Comparison of ENCODE assay signal across 7 mouse cellular contexts in genomic region chr13:62255226-62255625, GRCm38 (mm10).
A peak's percentile ranks its signal among the peaks of the same experiment; 100 is the strongest.
DNase-seq lines count a peak whose midpoint lies in the region; TF ChIP-seq lines count a peak whose summit lies in the region.
"Not testable (repeated sequence)": the region's sequence is repeated elsewhere in the genome, so short reads cannot be mapped to it uniquely, and the experiment has no call there.

No protein-coding gene starts in this region.

- TF ChIP-seq EP300 in ES-Bruce4 (IDR thresholded peaks at IDR 0.05; ENCODE audit: insufficient read depth, low read depth, low read length): not testable (repeated sequence)

- H3K27me3 ChIP-seq in E14TG2a.4 (ENCODE audit: insufficient read depth, low read length); ES-Bruce4 (ENCODE audit: control insufficient read depth, insufficient read depth, low read length, poor library complexity, severe bottlenecking): not testable (repeated sequence)

- H3K27ac ChIP-seq in ES-Bruce4 (ENCODE audit: insufficient read depth, low read length); ES-E14 (ENCODE audit: insufficient read depth, low read depth, low read length, poor library complexity, severe bottlenecking): not testable (repeated sequence)

- TF ChIP-seq CTCF in E14TG2a.4 (conservative IDR thresholded peaks at IDR 0.05; ENCODE audit: low read length); ES-Bruce4 (IDR thresholded peaks at IDR 0.05; ENCODE audit: low read depth, low read length): not testable (repeated sequence)

- H3K9ac ChIP-seq in ES-Bruce4 (ENCODE audit: low read depth, poor library complexity, severe bottlenecking): not testable (repeated sequence)
- peak overlapping the region; percentile 66; the same call in 1 of the 2 replicates for H3K9ac ChIP-seq in ES-E14 (ENCODE audit: insufficient read depth, low read depth, low read length, poor library complexity, severe bottlenecking)

- not testable (repeated sequence) for H3K9me3 ChIP-seq in E14TG2a.4 (ENCODE audit: low read length); ES-Bruce4 (replicated peaks; ENCODE audit: control insufficient read depth, insufficient read depth, low read length, poor library complexity, severe bottlenecking); ES-E14 (ENCODE audit: control insufficient read depth, insufficient read depth, low read depth, low read length)

- in situ Hi-C loops in ES-E14 (cut with MboI; ENCODE audit: low sequenced_read_pairs in 2 of 2, unreplicated experiment in 2 of 2): not testable (repeated sequence)

- not testable (repeated sequence) for H3K36me3 ChIP-seq in E14TG2a.4 (ENCODE audit: insufficient read depth, low read length); ES-Bruce4 (ENCODE audit: control insufficient read depth, insufficient read depth, low read length, poor library complexity, severe bottlenecking); ES-E14 (ENCODE audit: control insufficient read depth, insufficient read depth, low read length, poor library complexity, severe bottlenecking)

- TF ChIP-seq POLR2A in ES-Bruce4 (IDR thresholded peaks at IDR 0.05; ENCODE audit: insufficient read depth, low read length): not testable (repeated sequence)

- peak overlapping the region; percentile 83 for H3K4me3 ChIP-seq in E14TG2a.4 (replicated peaks; ENCODE audit: low read length)
- H3K4me3 ChIP-seq in ES-Bruce4 (ENCODE audit: low read depth, low read length): peak overlapping the region; percentile 76
- H3K4me3 ChIP-seq in ES-E14 (ENCODE audit: insufficient read depth in 1 of 2, low read depth in 1 of 2, low read length in 2 of 2, poor library complexity in 1 of 2, severe bottlenecking in 1 of 2): peak overlapping the region; percentile 85 to 91

- peak; percentile 13 for DNase-seq in 3134 (ENCODE audit: extremely low read depth, insufficient read length, low spot score)
- DNase-seq in ES-CJ7 (ENCODE audit: low read depth, low spot score): peak; percentile 58
- DNase-seq in ES-E14 (ENCODE audit: low read depth, low spot score): not testable (repeated sequence)
- peak; percentile 74 for DNase-seq in R1 (ENCODE audit: low read depth, low spot score)
- DNase-seq in ZHBTc4 (ENCODE audit: low read depth, low spot score): peak; percentile 58

- peaks cover 25% of the 10 kb centered on the region for H3K4me1 ChIP-seq in E14TG2a.4 (replicated peaks; ENCODE audit: low read depth, low read length)
- not testable (repeated sequence) for H3K4me1 ChIP-seq in ES-Bruce4 (ENCODE audit: control insufficient read depth, insufficient read depth, low read length); ES-E14 (ENCODE audit: control insufficient read depth in 2 of 2, insufficient read depth in 2 of 2, low read length in 2 of 2, poor library complexity in 1 of 2)
